ENCODE assay signal across 8 mouse cellular contexts in the genomic region with DNA sequence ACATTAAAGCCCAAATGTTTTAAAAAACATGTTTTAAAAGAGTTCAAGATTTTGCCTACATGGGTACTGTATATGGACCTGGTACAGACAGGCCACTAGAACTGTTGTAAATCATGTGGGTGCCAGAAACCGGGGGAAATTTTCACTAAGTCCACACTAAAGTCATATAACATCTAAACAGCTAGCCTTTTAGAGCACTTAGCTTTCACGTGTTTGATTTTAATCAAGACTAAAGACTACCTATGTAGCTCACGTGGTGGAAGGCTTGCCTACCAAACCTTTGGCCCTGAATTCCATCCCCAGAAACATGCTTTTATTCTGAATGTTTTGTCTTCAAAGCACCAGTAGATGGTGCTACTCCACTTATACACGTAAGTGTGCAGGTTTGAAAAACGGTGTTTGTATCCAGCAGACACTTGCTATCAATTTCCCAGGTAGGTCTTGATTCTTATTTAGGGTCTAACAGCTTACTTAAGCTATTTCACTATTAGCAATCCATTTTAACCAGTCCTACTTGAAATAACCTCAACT. TPM values are rescaled to one million over a fixed set of nuclear protein-coding genes. Genes with fewer than 3 reads are reported as not detected.
A peak's percentile ranks its signal among the peaks of the same experiment; 100 is the strongest.
DNase-seq lines count a peak whose midpoint lies in the region; ATAC-seq and TF ChIP-seq lines count a peak whose summit lies in the region.

No protein-coding gene starts in this region.

- peak overlapping the region; percentile 2; the same call in 1 of the 2 replicates for H3K27ac ChIP-seq in kidney, embryonic 16.5 days (ENCODE audit: low read length)
- peak overlapping the region; percentile 20; the same call in 1 of the 2 replicates for H3K27ac ChIP-seq in forebrain, embryonic 15.5 days (replicated peaks)
- H3K27ac ChIP-seq in liver, adult 2 months (replicated peaks; ENCODE audit: insufficient read depth, low read depth, low read length), result peak overlapping the region; percentile 45

- 4% methylated on average over 5 of the region's 5 CpGs for WGBS in kidney, embryonic 16.5 days
- WGBS in forebrain, embryonic 15.5 days, result 6% methylated on average over 5 of the region's 5 CpGs
- WGBS in liver, adult 2 months, result 5% methylated on average over 5 of the region's 5 CpGs

- TF ChIP-seq POLR2A in liver, adult 2 months (IDR thresholded peaks at IDR 0.05; ENCODE audit: extremely low read depth, insufficient read depth, low read length), result no peak

- ATAC-seq in kidney, embryonic 16.5 days (ENCODE audit: low FRiP score, low TSS enrichment), result no peak
- ATAC-seq in forebrain, embryonic 15.5 days (replicated peaks), result no peak
- no peak for ATAC-seq in frontal cortex, adult (ENCODE audit: low TSS enrichment)

- H3K9me3 ChIP-seq in kidney, embryonic 16.5 days (ENCODE audit: low read length), result no peaks in the 10 kb centered on the region
- no peaks in the 10 kb centered on the region for H3K9me3 ChIP-seq in forebrain, embryonic 15.5 days

- H3K9ac ChIP-seq in kidney, embryonic 16.5 days (replicated peaks; ENCODE audit: low read length), result no peak overlapping the region
- no peak overlapping the region for H3K9ac ChIP-seq in forebrain, embryonic 15.5 days (replicated peaks)
- no peak overlapping the region for H3K9ac ChIP-seq in liver, adult 2 months (ENCODE audit: low read depth, low read length)

- no peak overlapping the region for H3K4me3 ChIP-seq in kidney, embryonic 16.5 days (ENCODE audit: low read length)
- no peak overlapping the region for H3K4me3 ChIP-seq in forebrain, embryonic 15.5 days
- no peak overlapping the region for H3K4me3 ChIP-seq in liver, adult 2 months (ENCODE audit: insufficient read depth, low read depth, low read length)

- DNase-seq in kidney, postnatal 4 days, result no peak
- peak; percentile 69 for DNase-seq in NIH3T3 (ENCODE audit: low read depth)
- DNase-seq in liver, adult 2 months (ENCODE audit: extremely low read depth, low read depth, low spot score), result peak; percentile 78
- DNase-seq in splenic B cell, adult 2 months (ENCODE audit: low read depth, low spot score), result peak; percentile 72
- no peak for DNase-seq in left cerebral cortex, adult 18-20 months (ENCODE audit: low spot score in 2 of 2)

- peaks cover 47% of the 10 kb centered on the region for H3K36me3 ChIP-seq in kidney, embryonic 16.5 days (ENCODE audit: insufficient read depth, low read length)
- H3K36me3 ChIP-seq in forebrain, embryonic 15.5 days, result peaks cover 60% of the 10 kb centered on the region
- H3K36me3 ChIP-seq in liver, adult 2 months (ENCODE audit: control insufficient read depth, insufficient read depth, low read length), result peaks cover 39% of the 10 kb centered on the region
- peaks cover 18% of the 10 kb centered on the region for H3K36me3 ChIP-seq in splenic B cell, adult 2 months (ENCODE audit: control insufficient read depth, insufficient read depth, low read length, poor library complexity, severe bottlenecking)

- H3K4me1 ChIP-seq in kidney, embryonic 16.5 days (ENCODE audit: insufficient read depth, low read length), result peaks cover 16% of the 10 kb centered on the region; the same call in 1 of the 2 replicates
- H3K4me1 ChIP-seq in forebrain, embryonic 15.5 days, result peaks cover 30% of the 10 kb centered on the region
- peaks cover 5% of the 10 kb centered on the region for H3K4me1 ChIP-seq in liver, adult 2 months (ENCODE audit: control insufficient read depth, insufficient read depth, low read length)

- H3K27me3 ChIP-seq in kidney, embryonic 16.5 days (ENCODE audit: insufficient read depth, low read length), result no peaks in the 10 kb centered on the region
- H3K27me3 ChIP-seq in forebrain, embryonic 15.5 days, result no peaks in the 10 kb centered on the region
- no peaks in the 10 kb centered on the region for H3K27me3 ChIP-seq in liver, adult 2 months (ENCODE audit: control insufficient read depth, insufficient read depth, low read length)
- no peaks in the 10 kb centered on the region for H3K27me3 ChIP-seq in splenic B cell, adult 2 months (ENCODE audit: control insufficient read depth, insufficient read depth, low read length, poor library complexity, severe bottlenecking)

- no peak for TF ChIP-seq CTCF in liver, adult 2 months (IDR thresholded peaks at IDR 0.05; ENCODE audit: low read depth, low read length)

- peaks cover 6% of the 10 kb centered on the region; the same call in 1 of the 2 replicates for H3K79me2 ChIP-seq in liver, adult 2 months (ENCODE audit: control insufficient read depth, insufficient read depth, low read length)

- H3K4me2 ChIP-seq in kidney, embryonic 16.5 days (replicated peaks; ENCODE audit: low read depth, low read length), result no peak overlapping the region
- no peak overlapping the region for H3K4me2 ChIP-seq in forebrain, embryonic 15.5 days (replicated peaks)

RNA-seq across cellular contexts. Expression of gene Eef1a1, which starts 11.9 kb away (rescaled TPM):
- 5,008 and 5,126 TPM in 2 replicates for polyA plus RNA-seq in kidney, embryonic 16.5 days (2015; fragmentation: Nextera tagmentation; extraction: Ambion mirVana)
- 3,810 and 3,862 TPM in 2 replicates for polyA plus RNA-seq in forebrain, embryonic 15.5 days (2015; fragmentation: Nextera tagmentation; extraction: Ambion mirVana)
- total RNA-seq in liver, adult 2 months (2014; rRNA removed), result 7,986 and 8,406 TPM in 2 replicates
- 2,468 and 2,707 TPM in 2 replicates for polyA plus RNA-seq in liver, adult 2 months (2012; rRNA removed)
- total RNA-seq in left cerebral cortex, adult 18-20 months (2021), result 1,000 to 10,000 TPM; 2,328 to 2,361 TPM

RNA-seq across cellular contexts. Expression of gene Gm17324, which starts 28.5 kb away (rescaled TPM):
- 0.65 and 0.66 TPM in 2 replicates for polyA plus RNA-seq in kidney, embryonic 16.5 days (2015; fragmentation: Nextera tagmentation; extraction: Ambion mirVana)
- polyA plus RNA-seq in forebrain, embryonic 15.5 days (2015; fragmentation: Nextera tagmentation; extraction: Ambion mirVana), result 0.76 and 1.7 TPM in 2 replicates
- total RNA-seq in liver, adult 2 months (2014; rRNA removed), result 0.18 and 0.20 TPM in 2 replicates
- polyA plus RNA-seq in liver, adult 2 months (2012; rRNA removed), result 0.20 and 0.60 TPM in 2 replicates
- under 1 TPM in 1 of 2 experiments, not detected in 1; 0.42 TPM for total RNA-seq in left cerebral cortex, adult 18-20 months (2021)

RNA-seq across cellular contexts. Expression of gene Mto1, which starts 29.1 kb away (rescaled TPM):
- polyA plus RNA-seq in kidney, embryonic 16.5 days (2015; fragmentation: Nextera tagmentation; extraction: Ambion mirVana), result 27.9 and 30.1 TPM in 2 replicates
- polyA plus RNA-seq in forebrain, embryonic 15.5 days (2015; fragmentation: Nextera tagmentation; extraction: Ambion mirVana), result 26.6 and 31.2 TPM in 2 replicates
- total RNA-seq in liver, adult 2 months (2014; rRNA removed), result 18.7 and 18.9 TPM in 2 replicates
- 16.9 and 17.3 TPM in 2 replicates for polyA plus RNA-seq in liver, adult 2 months (2012; rRNA removed)
- total RNA-seq in left cerebral cortex, adult 18-20 months (2021), result 10 to 100 TPM; 25.3 to 25.7 TPM

RNA-seq across cellular contexts. Expression of gene Cgas, which starts 34.0 kb away (rescaled TPM):
- 2.1 and 2.8 TPM in 2 replicates for polyA plus RNA-seq in kidney, embryonic 16.5 days (2015; fragmentation: Nextera tagmentation; extraction: Ambion mirVana)
- 0.50 TPM in 2 replicates for polyA plus RNA-seq in forebrain, embryonic 15.5 days (2015; fragmentation: Nextera tagmentation; extraction: Ambion mirVana)
- 0.18 and 0.34 TPM in 2 replicates for total RNA-seq in liver, adult 2 months (2014; rRNA removed)
- 0.07 and 0.12 TPM in 2 replicates for polyA plus RNA-seq in liver, adult 2 months (2012; rRNA removed)
- total RNA-seq in left cerebral cortex, adult 18-20 months (2021), result under 1 TPM; 0.40 to 0.65 TPM

Comparison
In these comparisons a context has a peak if more than half of its experiments do, and no peak if none do; other contexts are left out.
1. DNase-seq: peak in NIH3T3 (single experiment), liver, adult 2 months (single experiment) and splenic B cell, adult 2 months (single experiment); none in kidney, postnatal 4 days (0 of 2) and left cerebral cortex, adult 18-20 months (0 of 2).
2. Peak in every context shown above with its lines, with median percentiles within 50 percentile points of each other: H3K27ac ChIP-seq.